Mouse (Mus musculus) intestine, postnatal 0 days (tissue): ENCODE results near the gene Utp20. TPM values are rescaled to one million over a fixed set of nuclear protein-coding genes. Genes with fewer than 3 reads are reported as not detected.
A peak's percentile ranks its signal among the peaks of the same experiment; 100 is the strongest.

Experiments used
- ATAC-seq: fragments of 200-750 bp; cut with Nextera tagmentation; 2 replicates; pipeline ENCODE4 v1.8.0; 2017; ENCODE audit warnings: mild to moderate bottlenecking, moderate TSS enrichment, moderate library complexity
- H3K27ac ChIP-seq: fragments of 300-500 bp; sonication (generic); 2 replicates; pipeline ENCODE4 v1.5.1; 2014; ENCODE audit warnings: mild to moderate bottlenecking, low read depth, low read length, moderate library complexity
- H3K27me3 ChIP-seq: fragments of 300-500 bp; sonication (generic); replicated peaks from 2 replicates; pipeline ENCODE4 v1.6.1; 2014; ENCODE audit warnings: low read length, mixed read lengths; ENCODE audit not compliant: control insufficient read depth, insufficient read depth
- H3K36me3 ChIP-seq: fragments of 300-500 bp; sonication (generic); 2 replicates; pipeline ENCODE4 v1.6.1; 2014; ENCODE audit warnings: mild to moderate bottlenecking, moderate library complexity; ENCODE audit not compliant: control insufficient read depth, insufficient read depth
- H3K4me1 ChIP-seq: fragments of 300-500 bp; sonication (generic); replicated peaks from 2 replicates; pipeline ENCODE4 v1.6.1; 2014; ENCODE audit warnings: antibody characterized with exemption, low read length, mixed read lengths; ENCODE audit not compliant: control insufficient read depth, insufficient read depth
- H3K4me2 ChIP-seq: fragments of 300-500 bp; sonication (generic); replicated peaks from 2 replicates; pipeline ENCODE4 v1.6.1; 2014; ENCODE audit warnings: low read depth, mild to moderate bottlenecking, moderate library complexity
- H3K4me3 ChIP-seq: fragments of 300-500 bp; sonication (generic); 2 replicates; pipeline ENCODE4 v1.5.1; 2014; ENCODE audit warnings: low read depth, low read length
- H3K9ac ChIP-seq: fragments of 300-500 bp; sonication (generic); 2 replicates; pipeline ENCODE4 v1.6.1; 2014; ENCODE audit warnings: mild to moderate bottlenecking, low read depth, low read length
- H3K9me3 ChIP-seq: fragments of 300-500 bp; sonication (generic); 2 replicates; pipeline ENCODE4 v1.6.1; 2016; ENCODE audit warnings: mixed run types; ENCODE audit not compliant: control insufficient read depth
- CTCF ChIP-seq: sonication (generic); IDR thresholded peaks from 2 replicates; pipeline ENCODE4 v1.5.1; 2016; ENCODE audit warnings: low read depth, mild to moderate bottlenecking, control low read depth, antibody characterized with exemption, moderate library complexity
- WGBS: fragments of 180-500 bp; shearing (Covaris S2); extraction: QIAGEN DNeasy Blood & Tissue Kit; methylation state at CpG from one replicate; pipeline ENCODE4 v1.1.7; 2014; 5-methylcytosine and 5-hydroxymethylcytosine counted together
- polyA plus RNA-seq: library from polyadenylated mRNA; unstranded; fragments of >200 nt; fragmentation: Nextera tagmentation; extraction: Ambion mirVana; gene quantifications from 2 replicates; pipeline ENCODE4 v1.2.1, GENCODE M21; 2015

Utp20 gene
- polyA plus RNA-seq, result 4.6 and 5.1 TPM in 2 replicates

- Histone ChIP-seq H3K9ac (peak within 1 kb of the TSS; percentile 55), H3K4me3 (peak within 1 kb of the TSS; percentile 97), H3K36me3 (0 out of 2 replicates have a peak, but pooled peaks cover 13% of the 10 kb centered on the region), H3K9me3 (no peaks in the 10 kb centered on the region), H3K4me2 (peak within 1 kb of the TSS; percentile 77), H3K27ac (peak within 1 kb of the TSS; percentile 23; the same call in 1 of the 2 replicates), H3K4me1 (0 out of 2 replicates have a peak, but pooled peaks cover 2% of the 10 kb centered on the region), H3K27me3 (no peaks in the 10 kb centered on the region)
- TF ChIP-seq CTCF, result no peak
- peak; percentile 96 for ATAC-seq
- under 1% methylated on average over 44 of the region's 44 CpGs for WGBS
Measured at GRCm38 (mm10) chr10:88826188-88826946, at the start of gene Utp20. Utp20 (minus strand) TSS chr10:88826804.

GRCm38 (mm10) chr10:88874870-88875269 is 48.3 kb upstream of the Utp20 start:
- Histone ChIP-seq H3K4me3 (no peak overlapping the region), H3K9ac (no peak overlapping the region), H3K36me3 (no peaks in the 10 kb centered on the region), H3K27ac (no peak overlapping the region), H3K27me3 (no peaks in the 10 kb centered on the region), H3K4me1 (no peaks in the 10 kb centered on the region), H3K4me2 (no peak overlapping the region), H3K9me3 (no peaks in the 10 kb centered on the region)
- WGBS, result 59% methylated on average over 5 of the region's 5 CpGs
- no peak for ATAC-seq
- TF ChIP-seq CTCF, result no peak

- Histone ChIP-seq H3K9ac (no peak overlapping the region), H3K27me3 (no peaks in the 10 kb centered on the region), H3K4me1 (no peaks in the 10 kb centered on the region; the same call in 1 of the 2 replicates), H3K36me3 (no peaks in the 10 kb centered on the region), H3K4me2 (no peak overlapping the region), H3K27ac (no peak overlapping the region), H3K4me3 (no peak overlapping the region), H3K9me3 (no peaks in the 10 kb centered on the region)
- no peak; the same call in 1 of the 2 replicates for TF ChIP-seq CTCF
- no peak for ATAC-seq
- WGBS, result 67% methylated on average over 2 of the region's 2 CpGs
Measured at GRCm38 (mm10) chr10:88866017-88866416, 39.4 kb upstream of the Utp20 start.

GRCm38 (mm10) chr10:88862293-88862692 is 35.7 kb upstream of the Utp20 start:
- 44% methylated on average over 5 of the region's 5 CpGs for WGBS
- H3K27ac ChIP-seq, result peak overlapping the region; percentile 47

GRCm38 (mm10) chr10:88861416-88861815 is 34.8 kb upstream of the Utp20 start:
- Histone ChIP-seq H3K27me3 (no peaks in the 10 kb centered on the region), H3K36me3 (no peaks in the 10 kb centered on the region), H3K4me2 (no peak overlapping the region), H3K27ac (peak overlapping the region; percentile 47; the same call in 1 of the 2 replicates), H3K4me3 (no peak overlapping the region), H3K9me3 (no peaks in the 10 kb centered on the region), H3K9ac (no peak overlapping the region), H3K4me1 (no peaks in the 10 kb centered on the region; the same call in 1 of the 2 replicates)
- TF ChIP-seq CTCF, result no peak
- peak; percentile 83 for ATAC-seq

More at GRCm38 (mm10) chr10:88862293-88862692, 35.7 kb upstream of the Utp20 start:
- Histone ChIP-seq H3K36me3 (no peaks in the 10 kb centered on the region), H3K9me3 (no peaks in the 10 kb centered on the region), H3K4me2 (peak overlapping the region; percentile 28; the same call in 1 of the 2 replicates), H3K9ac (no peak overlapping the region), H3K27me3 (no peaks in the 10 kb centered on the region), H3K4me1 (no peaks in the 10 kb centered on the region; the same call in 1 of the 2 replicates), H3K4me3 (no peak overlapping the region)
- TF ChIP-seq CTCF, result no peak
- ATAC-seq, result peak; percentile 64

GRCm38 (mm10) chr10:88860911-88861310 is 34.3 kb upstream of the Utp20 start:
- H3K36me3 ChIP-seq, result no peaks in the 10 kb centered on the region
- no peaks in the 10 kb centered on the region for H3K9me3 ChIP-seq
- H3K4me2 ChIP-seq, result no peak overlapping the region
- no peaks in the 10 kb centered on the region for H3K27me3 ChIP-seq
- no peak overlapping the region for H3K4me3 ChIP-seq
- WGBS, result 29% methylated on average over 3 of the region's 3 CpGs
- peak; percentile 70 for ATAC-seq
- no peaks in the 10 kb centered on the region; the same call in 1 of the 2 replicates for H3K4me1 ChIP-seq
- no peak overlapping the region for H3K9ac ChIP-seq
- H3K27ac ChIP-seq, result 0 out of 2 replicates have a peak overlapping the region, but pooled peaks have one; percentile 21
- TF ChIP-seq CTCF, result no peak
